Mouse (Mus musculus) ES-E14 (cell line): Measurements from ENCODE around the gene Hspa1l. TPM values are rescaled to one million over a fixed set of nuclear protein-coding genes. Genes with fewer than 3 reads are reported as not detected.

Experiments used
- DNase-seq: peaks from one replicate; pipeline ENCODE4 v3.0.0-alpha.2; 2013; ENCODE audit warnings: low read depth, low spot score
- H3K27ac ChIP-seq: 2 replicates; pipeline ENCODE4 v1.5.1; 2012; ENCODE audit warnings: low read depth, mild to moderate bottlenecking, low read length, moderate library complexity, mixed read lengths; ENCODE audit not compliant: poor library complexity, insufficient read depth, severe bottlenecking
- H3K36me3 ChIP-seq: 2 replicates; pipeline ENCODE4 v1.6.1; 2012; ENCODE audit warnings: mild to moderate bottlenecking, low read length, moderate library complexity, mixed read lengths; ENCODE audit not compliant: control insufficient read depth, poor library complexity, insufficient read depth, severe bottlenecking
- H3K4me1 ChIP-seq, 2 experiments: fragments of 150-350 bp in 1 of 2; sonication (generic) in 1 of 2; 2 replicates each; pipeline ENCODE4 v1.6.1; 2012; ENCODE audit warnings: low read length in 2 of 2, mild to moderate bottlenecking in 1 of 2, mixed read lengths in 1 of 2; ENCODE audit not compliant: control insufficient read depth in 2 of 2, insufficient read depth in 2 of 2, poor library complexity in 1 of 2
- H3K4me3 ChIP-seq, 2 experiments: fragments of 150-350 bp in 1 of 2; sonication (generic) in 1 of 2; 2 replicates each; pipeline ENCODE4 v1.5.1; 2012; ENCODE audit warnings: low read length in 2 of 2, low read depth in 1 of 2, mild to moderate bottlenecking in 1 of 2, mixed read lengths in 1 of 2; ENCODE audit not compliant: insufficient read depth in 1 of 2, poor library complexity in 1 of 2, severe bottlenecking in 1 of 2
- H3K9ac ChIP-seq: 2 replicates; pipeline ENCODE4 v1.6.1; 2012; ENCODE audit warnings: low read depth, mild to moderate bottlenecking, low read length, mixed read lengths; ENCODE audit not compliant: poor library complexity, insufficient read depth, severe bottlenecking
- H3K9me3 ChIP-seq: fragments of 150-350 bp; sonication (generic); 2 replicates; pipeline ENCODE4 v1.6.1; 2012; ENCODE audit warnings: low read depth, mild to moderate bottlenecking, low read length; ENCODE audit not compliant: control insufficient read depth, insufficient read depth
- CHD2 ChIP-seq: IDR thresholded peaks from 2 replicates; pipeline ENCODE4 v1.6.1; 2014; ENCODE audit warnings: mild to moderate bottlenecking, low read depth, low read length, inconsistent platforms
- HCFC1 ChIP-seq: IDR thresholded peaks from 2 replicates; pipeline ENCODE4 v1.6.1; 2012; ENCODE audit warnings: low read length, inconsistent platforms, borderline replicate concordance; ENCODE audit not compliant: insufficient read depth
- MAFK ChIP-seq: IDR thresholded peaks from 2 replicates; pipeline ENCODE4 v1.6.1; 2014; ENCODE audit warnings: mild to moderate bottlenecking, low read depth, low read length, inconsistent platforms; ENCODE audit not compliant: insufficient read depth
- ZC3H11A ChIP-seq: IDR thresholded peaks from 2 replicates; pipeline ENCODE4 v1.6.1; 2012; ENCODE audit warnings: low read depth, mild to moderate bottlenecking, inconsistent platforms, low read length, borderline replicate concordance
- ZNF384 ChIP-seq: IDR thresholded peaks from 2 replicates; pipeline ENCODE4 v1.6.1; 2012; ENCODE audit warnings: low read depth, low read length, inconsistent platforms
- in situ Hi-C, 2 experiments: fragments of 600-800 bp; cut with MboI; formaldehyde crosslinking; loops; one replicate each; pipeline ENCODE4 v1.15.1; 2025; ENCODE audit warnings: low sequenced_read_pairs in 2 of 2, inconsistent platforms in 1 of 2; ENCODE audit not compliant: unreplicated experiment in 2 of 2
- total RNA-seq: library from RNA; depleted of rRNA; stranded (reverse); fragments of 300-350 nt; gene quantifications from 2 replicates; pipeline ENCODE4 v1.2.3, GENCODE M21; 2012

Hspa1l gene
- total RNA-seq, 1 experiment, result 0.45 TPM

- Histone ChIP-seq H3K4me1 (peaks cover 0 to 7% of the 10 kb centered on the region in 2 experiments; a peak in 1 of 4 replicates), H3K9me3 (no peaks in the 10 kb centered on the region), H3K27ac (no peak overlapping the region), H3K9ac (no peak overlapping the region), H3K4me3 (no peak overlapping the region), H3K36me3 (no peaks in the 10 kb centered on the region)
- in situ Hi-C loops, result no loop called here
- no peak for DNase-seq
- TF ChIP-seq CHD2 (no peak), MAFK (peak; percentile 86), ZNF384 (no peak), ZC3H11A (no peak)
Observed at GRCm38 (mm10) chr17:34975581-34976492, 3.3 kb downstream of the Hspa1l start.

DNA sequence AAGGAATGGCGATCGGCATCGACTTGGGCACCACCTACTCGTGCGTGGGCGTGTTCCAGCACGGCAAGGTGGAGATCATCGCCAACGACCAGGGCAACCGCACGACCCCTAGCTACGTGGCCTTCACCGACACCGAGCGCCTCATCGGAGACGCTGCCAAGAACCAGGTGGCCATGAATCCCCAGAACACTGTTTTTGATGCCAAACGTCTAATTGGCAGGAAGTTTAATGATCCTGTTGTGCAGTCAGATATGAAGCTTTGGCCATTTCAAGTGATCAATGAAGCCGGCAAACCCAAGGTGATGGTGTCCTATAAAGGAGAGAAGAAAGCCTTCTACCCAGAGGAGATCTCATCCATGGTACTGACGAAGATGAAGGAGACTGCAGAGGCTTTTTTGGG, 4.5 kb downstream of the Hspa1l start:
- Histone ChIP-seq H3K27ac (no peak overlapping the region), H3K9ac (no peak overlapping the region), H3K36me3 (no peaks in the 10 kb centered on the region), H3K9me3 (no peaks in the 10 kb centered on the region), H3K4me3 (no peak overlapping the region), H3K4me1 (peaks cover 0 to 7% of the 10 kb centered on the region in 2 experiments; a peak in 1 of 4 replicates)
- in situ Hi-C loops, result no loop called here
- DNase-seq, result no peak
- TF ChIP-seq MAFK (no peak), ZC3H11A (no peak), HCFC1 (no peak), ZNF384 (no peak), CHD2 (no peak)

DNA sequence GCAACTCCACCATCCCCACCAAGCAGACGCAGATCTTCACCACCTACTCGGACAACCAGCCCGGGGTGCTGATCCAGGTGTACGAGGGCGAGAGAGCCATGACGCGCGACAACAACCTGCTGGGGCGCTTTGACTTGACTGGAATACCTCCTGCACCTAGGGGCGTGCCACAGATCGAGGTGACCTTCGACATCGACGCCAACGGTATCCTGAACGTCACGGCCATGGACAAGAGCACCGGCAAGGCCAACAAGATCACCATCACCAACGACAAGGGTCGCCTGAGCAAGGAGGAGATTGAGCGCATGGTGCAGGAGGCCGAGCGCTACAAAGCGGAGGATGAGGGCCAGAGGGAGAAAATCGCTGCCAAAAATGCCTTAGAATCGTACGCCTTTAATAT, 5.7 kb downstream of the Hspa1l start:
- no peaks in the 10 kb centered on the region for H3K9me3 ChIP-seq
- no peak for TF ChIP-seq HCFC1
- TF ChIP-seq ZNF384, result no peak
- no peak for TF ChIP-seq ZC3H11A
- TF ChIP-seq MAFK, result no peak
- no peak for TF ChIP-seq CHD2
- peaks cover 0 to 4% of the 10 kb centered on the region in 2 experiments; a peak in 1 of 4 replicates for H3K4me1 ChIP-seq
- no peak overlapping the region for H3K9ac ChIP-seq
- no peak for DNase-seq
- no peak overlapping the region for H3K27ac ChIP-seq
- H3K36me3 ChIP-seq, result no peaks in the 10 kb centered on the region
- no peak overlapping the region for H3K4me3 ChIP-seq
- in situ Hi-C loops, result no loop called here

GRCm38 (mm10) chr17:34979631-34980030, 7.1 kb downstream of the Hspa1l start:
- no peak for DNase-seq
- H3K4me3 ChIP-seq, result no peak overlapping the region
- peaks cover 0 to 5% of the 10 kb centered on the region in 2 experiments; a peak in 1 of 4 replicates for H3K4me1 ChIP-seq
- H3K9me3 ChIP-seq, result no peaks in the 10 kb centered on the region
- no peak overlapping the region for H3K9ac ChIP-seq
- TF ChIP-seq MAFK (no peak), ZC3H11A (no peak), CHD2 (no peak), ZNF384 (no peak), HCFC1 (no peak)
- H3K36me3 ChIP-seq, result peaks cover 2% of the 10 kb centered on the region; the same call in 1 of the 2 replicates
- H3K27ac ChIP-seq, result no peak overlapping the region
- in situ Hi-C loops, result no loop called here
